Mouse (Mus musculus): ENCODE measurements around the gene Igsf8.

DNA sequence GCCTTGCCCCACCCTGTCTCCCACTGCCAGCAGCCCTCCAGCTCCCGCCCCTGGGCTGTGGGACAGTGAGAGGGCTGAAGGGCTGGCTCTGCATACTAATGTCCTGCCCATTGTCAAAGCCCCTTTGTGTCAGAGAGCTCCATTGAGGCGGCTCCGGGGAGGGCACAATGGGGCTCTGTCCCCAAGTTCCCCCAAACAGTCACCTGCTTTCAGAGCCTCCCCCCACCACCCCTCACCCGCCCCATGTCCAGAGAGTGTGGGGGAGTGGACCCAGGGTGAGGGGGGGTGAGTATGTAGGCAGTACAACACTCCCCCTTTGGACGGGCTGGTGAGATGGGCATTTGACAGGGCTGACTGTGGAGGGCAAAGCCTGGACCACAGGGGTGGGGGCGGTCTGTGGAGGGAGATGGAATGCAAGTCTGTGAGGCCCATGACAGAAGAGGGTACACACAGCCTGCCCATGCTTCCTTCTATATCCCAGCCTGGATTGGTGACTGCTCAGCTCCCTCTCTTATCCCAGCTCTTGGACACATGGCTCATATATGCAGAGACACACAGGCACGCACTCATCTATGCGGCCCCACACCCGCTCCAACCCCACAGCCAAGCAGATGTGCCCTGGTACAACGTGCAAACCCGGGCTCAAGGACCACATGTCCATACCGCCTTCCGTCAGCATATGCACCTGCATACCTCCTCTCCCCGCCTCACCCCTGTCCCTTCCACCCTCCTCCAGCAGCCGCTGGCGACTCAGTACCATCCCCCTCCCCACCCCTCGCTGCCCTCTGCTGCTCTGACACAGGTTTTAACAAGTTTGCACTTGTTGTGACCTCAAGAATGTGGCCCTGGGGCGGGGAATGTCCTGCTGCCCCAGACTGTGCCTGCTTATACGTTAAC lies 88.7 kb downstream of the Igsf8 start:
- TF ChIP-seq CTCF (IDR thresholded peaks at IDR 0.05; ENCODE audit: insufficient read depth, low read depth, low read length) (no peak), POLR2A (IDR thresholded peaks at IDR 0.05; ENCODE audit: insufficient read depth, low read depth, low read length) (no peak)
